Mouse (Mus musculus): ENCODE measurements around the gene Uggt1. TPM values are rescaled to one million over a fixed set of nuclear protein-coding genes. Genes with fewer than 3 reads are reported as not detected.

The Uggt1 gene
- polyA plus RNA-seq (2015; fragmentation: Nextera tagmentation; extraction: Ambion mirVana): 21.8 and 22.8 TPM in 2 replicates

DNA sequence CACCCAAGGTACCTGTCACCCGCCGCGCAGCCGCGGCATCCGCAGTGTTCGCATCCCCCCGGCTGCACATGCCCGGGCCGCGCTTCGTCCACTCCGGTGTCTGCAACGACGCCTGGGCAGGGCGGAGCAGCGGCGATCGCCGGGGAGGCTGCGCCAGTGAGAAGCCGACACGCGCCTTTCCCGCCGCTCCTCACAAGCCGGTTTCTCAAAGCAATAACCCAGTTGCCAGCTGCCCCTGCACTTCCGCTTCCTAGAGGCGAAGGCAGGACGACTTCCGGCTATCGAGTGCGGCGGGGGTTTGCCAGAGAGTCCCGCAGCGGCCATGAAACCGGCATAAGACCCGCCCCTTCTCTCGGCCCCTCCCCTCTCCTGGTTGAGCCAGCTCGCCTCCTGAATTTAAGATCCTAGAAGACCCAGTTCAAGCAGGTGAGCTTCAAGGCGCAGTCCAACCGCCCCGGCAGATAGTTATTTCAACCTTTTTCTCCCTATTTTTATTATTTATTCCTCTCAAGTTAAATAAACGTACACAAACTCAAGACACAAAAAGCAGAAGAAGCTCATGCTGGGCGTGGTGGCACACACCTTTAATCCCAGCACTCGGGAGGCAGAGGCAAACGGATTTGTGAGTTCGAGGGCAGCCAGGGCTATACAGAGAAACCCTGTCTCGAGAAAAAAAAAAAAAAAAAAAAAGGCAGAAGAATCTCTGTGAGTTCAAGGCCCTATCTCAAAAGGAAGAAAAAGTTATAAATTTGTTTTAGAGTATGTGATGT is at the start of gene Uggt1:
Uggt1 (minus strand) TSS at position 663 of the 770 bp plus-strand sequence.
- peak; percentile 98 for ATAC-seq
- Histone ChIP-seq H3K4me1 (replicated peaks; ENCODE audit: control insufficient read depth, insufficient read depth, low read length) (no peaks in the 10 kb centered on the region), H3K4me3 (ENCODE audit: low read depth, low read length) (peak within 1 kb of the TSS; percentile 71), H3K9me3 (ENCODE audit: control insufficient read depth) (no peaks in the 10 kb centered on the region), H3K27me3 (replicated peaks; ENCODE audit: control insufficient read depth, insufficient read depth, low read length) (no peaks in the 10 kb centered on the region), H3K27ac (ENCODE audit: low read depth, low read length) (peak within 1 kb of the TSS; percentile 83), H3K36me3 (ENCODE audit: control insufficient read depth, insufficient read depth) (no peaks in the 10 kb centered on the region), H3K4me2 (replicated peaks; ENCODE audit: low read depth) (peak within 1 kb of the TSS; percentile 82), H3K9ac (ENCODE audit: low read depth, low read length) (peak within 1 kb of the TSS; percentile 71)
- TF ChIP-seq CTCF (IDR thresholded peaks at IDR 0.05; ENCODE audit: low read depth): peak; percentile 5; the same call in 1 of the 2 replicates
- 1% methylated on average over 49 of the region's 49 CpGs for WGBS

DNA sequence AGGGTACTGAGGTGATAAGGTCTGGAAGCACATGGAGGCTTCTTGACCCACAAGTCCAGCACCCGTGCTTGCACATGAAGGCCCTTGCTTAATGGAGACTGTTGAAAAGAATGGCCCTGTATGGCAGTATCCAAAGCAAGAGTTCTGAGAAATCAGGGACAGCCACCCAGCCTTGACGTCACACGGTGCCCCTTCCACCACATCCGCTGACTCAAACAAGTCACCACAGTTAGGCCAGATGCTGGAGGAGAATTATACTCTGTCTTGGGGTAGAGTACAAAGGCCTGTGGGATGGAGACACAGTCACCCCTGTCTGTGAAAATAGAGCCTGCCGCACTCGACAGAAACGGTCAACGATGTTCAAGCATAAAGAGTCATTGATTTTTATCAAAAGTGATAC is 49.0 kb upstream of the Uggt1 start:
- no peak overlapping the region for H3K4me2 ChIP-seq (replicated peaks; ENCODE audit: low read depth)
- no peaks in the 10 kb centered on the region for H3K4me1 ChIP-seq (replicated peaks; ENCODE audit: control insufficient read depth, insufficient read depth, low read length)
- H3K4me3 ChIP-seq (ENCODE audit: low read depth, low read length): no peak overlapping the region
- H3K9ac ChIP-seq (ENCODE audit: low read depth, low read length): no peak overlapping the region
- 89% methylated on average over 8 of the region's 8 CpGs for whole genome bisulfite sequencing
- no peak overlapping the region for H3K27ac ChIP-seq (ENCODE audit: low read depth, low read length)
- H3K9me3 ChIP-seq (ENCODE audit: control insufficient read depth): no peaks in the 10 kb centered on the region
- 0 out of 2 replicates have a peak, but pooled peaks cover 6% of the 10 kb centered on the region for H3K27me3 ChIP-seq (replicated peaks; ENCODE audit: control insufficient read depth, insufficient read depth, low read length)
- H3K36me3 ChIP-seq (ENCODE audit: control insufficient read depth, insufficient read depth): no peaks in the 10 kb centered on the region
- ATAC-seq: no peak
- no peak for TF ChIP-seq CTCF (IDR thresholded peaks at IDR 0.05; ENCODE audit: low read depth)

GRCm38 (mm10) chr1:36281849-36282248 is 37.3 kb upstream of the Uggt1 start:
- no peak overlapping the region for H3K4me3 ChIP-seq (ENCODE audit: low read depth, low read length)
- H3K27me3 ChIP-seq (replicated peaks; ENCODE audit: control insufficient read depth, insufficient read depth, low read length): no peaks in the 10 kb centered on the region
- H3K9ac ChIP-seq (ENCODE audit: low read depth, low read length): no peak overlapping the region
- H3K36me3 ChIP-seq (ENCODE audit: control insufficient read depth, insufficient read depth): no peaks in the 10 kb centered on the region
- no peak for ATAC-seq
- 88% methylated on average over 6 of the region's 6 CpGs for WGBS
- no peak overlapping the region for H3K4me2 ChIP-seq (replicated peaks; ENCODE audit: low read depth)
- no peak overlapping the region for H3K27ac ChIP-seq (ENCODE audit: low read depth, low read length)
- H3K9me3 ChIP-seq (ENCODE audit: control insufficient read depth): no peaks in the 10 kb centered on the region
- no peak for TF ChIP-seq CTCF (IDR thresholded peaks at IDR 0.05; ENCODE audit: low read depth)
- no peaks in the 10 kb centered on the region for H3K4me1 ChIP-seq (replicated peaks; ENCODE audit: control insufficient read depth, insufficient read depth, low read length)

- Histone ChIP-seq H3K4me2 (replicated peaks; ENCODE audit: low read depth) (no peak overlapping the region), H3K4me3 (ENCODE audit: low read depth, low read length) (no peak overlapping the region), H3K9ac (ENCODE audit: low read depth, low read length) (no peak overlapping the region), H3K4me1 (replicated peaks; ENCODE audit: control insufficient read depth, insufficient read depth, low read length) (no peaks in the 10 kb centered on the region), H3K27ac (ENCODE audit: low read depth, low read length) (no peak overlapping the region), H3K27me3 (replicated peaks; ENCODE audit: control insufficient read depth, insufficient read depth, low read length) (no peaks in the 10 kb centered on the region), H3K36me3 (ENCODE audit: control insufficient read depth, insufficient read depth) (no peaks in the 10 kb centered on the region), H3K9me3 (ENCODE audit: control insufficient read depth) (no peaks in the 10 kb centered on the region)
- 83% methylated on average over 3 of the region's 3 CpGs for WGBS
- no peak for TF ChIP-seq CTCF (IDR thresholded peaks at IDR 0.05; ENCODE audit: low read depth)
- ATAC-seq: no peak
Measured at GRCm38 (mm10) chr1:36280938-36281337, 36.4 kb upstream of the Uggt1 start.

GRCm38 (mm10) chr1:36279202-36279601 is 34.7 kb upstream of the Uggt1 start:
- no peaks in the 10 kb centered on the region for H3K27me3 ChIP-seq (replicated peaks; ENCODE audit: control insufficient read depth, insufficient read depth, low read length)
- H3K9ac ChIP-seq (ENCODE audit: low read depth, low read length): no peak overlapping the region

DNA sequence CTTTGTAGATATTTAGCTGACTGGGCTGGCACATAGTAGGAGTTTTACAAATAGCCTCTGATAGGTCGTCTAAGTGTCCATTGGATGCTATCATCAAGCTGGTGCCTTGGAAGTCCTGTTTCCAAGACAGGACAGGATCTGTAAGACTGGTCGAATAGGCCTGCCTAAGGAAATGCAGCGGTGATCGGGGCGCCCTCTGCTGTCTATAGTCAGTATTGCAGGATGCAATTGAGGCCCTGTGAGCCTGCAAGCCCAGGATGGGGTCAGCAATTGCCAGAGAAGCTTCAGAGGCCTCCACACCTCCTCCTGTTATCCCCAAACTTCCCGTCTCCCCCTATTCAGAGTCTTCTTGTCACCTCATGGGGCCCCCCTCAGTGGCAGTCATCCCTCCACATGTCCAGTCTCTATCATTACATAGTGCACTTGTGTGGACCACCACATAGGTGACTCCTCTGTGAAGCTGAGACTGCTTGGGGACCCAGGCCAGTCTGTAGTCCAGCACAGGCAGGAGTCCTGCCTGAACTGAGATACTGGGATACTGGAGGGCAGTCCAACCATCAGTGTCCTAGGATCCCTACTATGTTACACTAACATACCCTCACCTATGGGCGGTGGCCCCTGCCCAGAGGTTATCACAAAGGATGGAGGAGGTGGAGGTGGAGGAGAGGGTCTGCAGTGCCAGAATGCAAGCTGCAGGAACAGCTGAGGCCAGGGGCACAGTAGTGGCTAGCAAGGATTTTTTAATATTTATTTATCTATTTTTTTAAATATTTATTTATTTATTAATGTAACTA is 32.9 kb upstream of the Uggt1 start:
- Histone ChIP-seq H3K9me3 (ENCODE audit: control insufficient read depth) (no peaks in the 10 kb centered on the region), H3K4me3 (ENCODE audit: low read depth, low read length) (no peak overlapping the region), H3K36me3 (ENCODE audit: control insufficient read depth, insufficient read depth) (no peaks in the 10 kb centered on the region), H3K27ac (ENCODE audit: low read depth, low read length) (no peak overlapping the region), H3K27me3 (replicated peaks; ENCODE audit: control insufficient read depth, insufficient read depth, low read length) (no peaks in the 10 kb centered on the region), H3K4me2 (replicated peaks; ENCODE audit: low read depth) (no peak overlapping the region), H3K9ac (ENCODE audit: low read depth, low read length) (no peak overlapping the region), H3K4me1 (replicated peaks; ENCODE audit: control insufficient read depth, insufficient read depth, low read length) (peaks cover 16% of the 10 kb centered on the region; the same call in 1 of the 2 replicates)
- no peak for ATAC-seq
- TF ChIP-seq CTCF (IDR thresholded peaks at IDR 0.05; ENCODE audit: low read depth): peak; percentile 95
- WGBS: 28% methylated on average over 7 of the region's 7 CpGs

More at GRCm38 (mm10) chr1:36279202-36279601, 34.7 kb upstream of the Uggt1 start:
- H3K4me3 ChIP-seq (ENCODE audit: low read depth, low read length): no peak overlapping the region
- no peaks in the 10 kb centered on the region for H3K9me3 ChIP-seq (ENCODE audit: control insufficient read depth)
- peak; percentile 86 for TF ChIP-seq CTCF (IDR thresholded peaks at IDR 0.05; ENCODE audit: low read depth)
- H3K4me2 ChIP-seq (replicated peaks; ENCODE audit: low read depth): no peak overlapping the region
- H3K4me1 ChIP-seq (replicated peaks; ENCODE audit: control insufficient read depth, insufficient read depth, low read length): peaks cover 9% of the 10 kb centered on the region; the same call in 1 of the 2 replicates
- no peak overlapping the region for H3K27ac ChIP-seq (ENCODE audit: low read depth, low read length)
- 12% methylated on average over 3 of the region's 3 CpGs for WGBS
- H3K36me3 ChIP-seq (ENCODE audit: control insufficient read depth, insufficient read depth): no peaks in the 10 kb centered on the region
- ATAC-seq: no peak
